Mouse (Mus musculus): ENCODE results near the gene Gm6685. TPM values are rescaled to one million over a fixed set of nuclear protein-coding genes. Genes with fewer than 3 reads are reported as not detected.
"Not testable (repeated sequence)": the region's sequence is repeated elsewhere in the genome, so short reads cannot be mapped to it uniquely, and the experiment has no call there.

Gm6685 gene
- 1 to 10 TPM; 6.5 to 7.8 TPM for total RNA-seq (2021)
- long read RNA-seq, experiment 1, result 0 reads
- long read RNA-seq, experiment 2, result 0 reads

DNA sequence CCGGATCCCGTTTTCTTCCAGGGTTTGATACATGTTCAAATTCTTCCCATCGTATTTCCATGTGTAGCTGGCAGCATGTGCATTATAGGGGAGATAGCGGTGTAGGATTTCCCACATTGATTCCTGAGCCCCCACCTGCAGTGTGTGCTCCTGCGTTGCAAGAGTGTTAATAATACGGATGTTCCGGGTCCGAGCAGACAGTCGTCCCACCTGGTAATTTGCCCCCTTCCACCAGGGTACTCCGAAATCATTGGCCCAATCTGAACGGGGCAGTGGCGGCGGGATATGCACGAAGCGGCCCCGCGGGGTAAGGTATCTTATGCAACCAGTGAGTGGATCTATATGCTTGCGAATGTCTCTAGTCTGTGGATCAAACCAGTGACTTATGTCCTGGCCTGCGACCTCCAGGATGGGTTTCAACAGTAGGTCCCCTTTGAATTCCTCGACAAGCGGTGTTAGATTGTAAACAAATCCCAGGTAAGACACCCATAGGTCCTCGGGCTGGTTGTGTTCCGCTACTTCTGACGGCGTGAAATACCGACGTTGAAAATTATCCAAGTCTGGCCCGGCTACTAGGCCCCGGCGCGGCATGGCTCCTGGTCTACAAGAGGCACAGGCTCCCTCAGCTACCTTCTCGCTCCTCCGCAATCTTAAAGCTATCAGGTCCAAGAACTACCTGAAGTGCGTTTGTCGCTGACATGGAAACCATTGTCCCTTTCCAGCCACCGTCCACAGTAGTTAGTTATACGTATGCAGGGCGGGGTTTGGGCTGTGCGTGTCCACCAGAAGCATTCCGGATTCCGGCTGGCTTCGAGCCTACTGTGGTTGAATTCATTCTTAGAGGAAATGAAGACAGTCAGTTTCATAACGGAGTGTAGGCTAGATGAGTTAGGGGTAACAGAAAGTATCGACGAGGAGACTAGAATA lies at the start of gene Gm6685:
TSS of gene Gm6685 (minus strand) at position 644 of the 927 bp plus-strand sequence.
- DNase-seq (ENCODE audit: low spot score in 2 of 2), result not testable (repeated sequence)

DNA sequence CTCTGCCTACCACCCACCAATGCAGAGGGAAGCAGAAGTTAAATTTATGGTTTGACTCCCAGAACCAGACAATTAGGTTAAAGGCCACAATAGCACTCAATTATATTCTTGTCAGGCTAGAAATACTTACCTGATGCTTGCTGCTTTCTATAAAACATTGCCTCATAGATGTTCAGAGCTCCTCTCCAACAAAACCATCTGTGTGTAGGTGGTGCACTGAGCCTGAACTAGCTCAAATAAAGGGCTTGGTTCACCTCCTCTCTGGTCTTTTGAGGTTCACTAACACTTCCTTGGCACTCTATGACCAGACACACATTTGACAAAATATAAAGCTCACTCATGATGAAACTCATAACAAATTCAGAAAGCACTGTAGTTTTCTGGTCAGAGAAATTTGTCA lies 36.2 kb upstream of the Gm6685 start:
- no peak for DNase-seq (ENCODE audit: low spot score in 2 of 2)

DNA sequence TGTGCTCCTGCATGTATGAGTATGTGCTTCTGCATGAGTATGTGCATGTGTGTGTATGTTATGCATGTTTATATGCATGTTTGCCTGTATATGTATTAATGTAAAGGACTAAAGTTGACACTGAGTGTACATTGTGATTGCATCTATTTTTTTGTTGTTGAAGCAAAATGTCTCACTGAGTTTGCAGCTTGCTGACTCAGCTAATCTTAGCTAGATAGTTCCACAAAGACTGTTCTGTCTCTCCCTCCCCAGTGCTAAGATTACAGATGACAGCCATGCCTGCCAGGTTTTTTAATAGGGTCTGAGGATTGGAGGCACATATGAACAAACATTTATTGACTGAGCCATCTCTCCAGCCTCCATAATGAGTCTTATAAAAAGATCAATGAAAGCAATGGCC lies 35.0 kb upstream of the Gm6685 start:
- no peak for DNase-seq (ENCODE audit: low spot score in 2 of 2)

DNA sequence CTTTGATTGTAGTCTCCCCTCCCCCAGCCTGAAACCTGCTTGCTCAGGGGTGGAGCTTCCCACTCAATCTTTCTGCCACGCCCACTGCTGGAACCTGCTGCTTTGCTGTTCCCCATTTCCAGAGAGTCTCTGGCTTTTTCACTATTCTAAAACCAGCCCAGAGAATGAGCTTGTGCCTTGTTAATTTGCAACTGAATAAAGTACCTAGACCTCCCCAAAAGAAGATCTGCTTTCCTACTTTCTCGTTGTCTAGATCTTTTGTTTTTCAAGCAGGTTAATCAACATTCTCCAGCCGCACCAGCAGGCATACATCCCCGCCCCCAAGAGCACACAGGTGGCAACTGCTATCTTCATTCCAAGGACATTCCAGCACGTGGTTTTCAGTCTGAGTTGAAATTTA lies 31.7 kb upstream of the Gm6685 start:
- DNase-seq (ENCODE audit: low spot score in 2 of 2), result not testable (repeated sequence)

DNA sequence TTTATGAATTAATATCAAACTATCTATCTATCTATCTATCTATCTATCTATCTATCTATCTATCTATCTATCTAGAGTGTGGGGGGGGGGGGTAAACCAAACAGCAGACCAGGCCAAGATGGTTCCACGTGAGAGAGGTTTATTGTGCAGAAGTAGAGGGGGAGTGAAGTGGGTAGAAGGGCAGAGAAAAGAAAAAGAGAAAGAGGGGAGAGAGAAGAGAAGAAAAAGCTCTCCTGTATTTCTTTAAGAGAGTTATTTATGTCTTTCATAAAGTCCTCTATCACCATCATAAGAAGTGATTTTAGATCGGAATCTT lies 26.2 kb upstream of the Gm6685 start:
- no peak for DNase-seq (ENCODE audit: low spot score in 2 of 2)

DNA sequence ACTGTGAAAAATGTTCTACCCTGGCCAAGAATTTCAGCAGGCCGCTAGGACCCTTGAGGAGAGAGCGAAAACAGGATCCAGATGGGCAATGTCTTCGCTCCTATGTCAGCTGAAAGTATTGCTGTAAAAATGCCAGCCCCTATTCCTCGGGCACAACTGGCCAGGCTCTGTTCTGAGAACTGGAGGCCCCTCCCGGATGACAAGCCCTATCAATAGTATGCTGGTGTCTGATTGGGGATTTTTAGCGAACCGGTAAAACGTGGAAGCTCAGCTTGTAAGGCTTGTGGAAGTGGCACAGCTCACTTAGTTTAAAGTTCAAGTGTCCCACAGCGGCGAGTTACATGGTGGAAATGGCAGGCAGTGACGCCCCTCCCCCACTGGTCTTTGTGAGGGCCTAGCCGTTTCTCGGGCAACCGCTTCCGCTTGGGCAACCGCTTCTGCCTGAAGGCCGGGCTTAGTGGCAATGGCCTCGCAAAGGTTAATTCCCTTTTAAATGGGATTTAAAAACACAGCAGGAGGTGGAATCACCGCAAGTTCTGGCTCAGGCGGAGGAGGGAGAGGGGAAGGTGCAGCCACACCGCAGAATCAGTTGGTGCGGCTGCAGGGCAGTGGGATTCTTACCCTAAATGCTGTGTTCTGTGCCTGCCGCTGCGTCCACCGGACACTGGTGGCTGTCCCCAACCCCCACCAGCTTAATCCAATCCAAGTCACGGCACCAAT lies 25.7 kb upstream of the Gm6685 start:
- DNase-seq (ENCODE audit: low spot score in 2 of 2), result peak; percentile 18 to 58

DNA sequence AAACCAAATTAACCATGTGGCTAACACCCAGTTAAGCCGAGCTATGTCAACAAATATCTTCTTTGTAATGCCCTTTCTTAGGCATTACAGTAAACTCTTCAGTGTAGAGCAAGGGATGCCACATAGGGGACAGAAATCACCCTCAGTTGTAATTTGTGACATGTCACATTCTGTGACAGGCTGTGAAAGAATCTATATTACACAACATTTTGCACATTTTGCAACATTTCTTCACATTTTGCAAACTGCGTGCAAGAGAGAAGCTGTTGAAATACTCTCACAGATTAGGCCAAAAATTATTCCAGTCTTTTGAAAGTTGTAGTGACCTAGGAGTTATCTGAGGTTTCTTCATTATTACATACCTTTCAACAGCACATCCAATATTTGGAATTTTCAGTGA lies 3.8 kb upstream of the Gm6685 start:
- DNase-seq (ENCODE audit: low spot score in 2 of 2), result no peak

DNA sequence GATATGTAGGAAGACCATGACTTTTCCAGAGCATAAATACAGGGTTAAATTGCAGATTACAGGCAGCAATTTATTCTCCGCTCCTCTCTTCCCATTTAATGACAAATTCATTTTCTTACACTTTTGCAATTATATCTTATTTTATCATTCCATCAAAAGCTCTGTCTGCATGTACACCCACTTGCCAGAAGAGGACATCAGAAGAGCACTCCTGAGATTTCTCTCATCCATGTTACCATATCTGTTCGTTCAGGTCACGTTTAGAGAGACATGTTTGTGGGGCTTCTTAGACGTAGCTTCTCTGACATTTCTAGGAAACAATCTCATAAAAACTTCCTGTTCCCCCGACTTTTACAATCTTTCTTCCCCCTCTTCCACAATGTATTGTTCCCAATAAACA lies 2.2 kb upstream of the Gm6685 start:
- DNase-seq (ENCODE audit: low spot score in 2 of 2), result no peak

DNA sequence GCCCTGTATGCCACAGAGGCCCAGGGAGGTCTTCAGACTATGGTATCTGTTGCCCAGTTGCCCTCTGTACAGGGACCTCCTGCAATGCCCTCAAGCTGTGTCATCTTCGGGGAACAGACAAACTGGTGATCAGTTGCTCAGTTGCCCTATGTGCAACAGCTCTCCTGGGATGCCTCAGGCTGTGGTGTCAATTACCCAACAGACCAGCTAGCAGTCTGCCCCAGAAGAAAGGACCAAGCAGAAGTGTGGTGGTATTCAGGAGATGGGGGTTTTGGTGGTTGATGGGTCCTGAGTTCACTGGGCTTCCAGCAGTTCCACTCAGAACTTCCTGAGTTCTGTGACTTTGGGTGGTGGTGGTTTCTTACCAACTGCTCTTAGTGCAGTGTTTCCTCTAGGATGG lies 11.8 kb downstream of the Gm6685 start:
- no peak for DNase-seq (ENCODE audit: low spot score in 2 of 2)

DNA sequence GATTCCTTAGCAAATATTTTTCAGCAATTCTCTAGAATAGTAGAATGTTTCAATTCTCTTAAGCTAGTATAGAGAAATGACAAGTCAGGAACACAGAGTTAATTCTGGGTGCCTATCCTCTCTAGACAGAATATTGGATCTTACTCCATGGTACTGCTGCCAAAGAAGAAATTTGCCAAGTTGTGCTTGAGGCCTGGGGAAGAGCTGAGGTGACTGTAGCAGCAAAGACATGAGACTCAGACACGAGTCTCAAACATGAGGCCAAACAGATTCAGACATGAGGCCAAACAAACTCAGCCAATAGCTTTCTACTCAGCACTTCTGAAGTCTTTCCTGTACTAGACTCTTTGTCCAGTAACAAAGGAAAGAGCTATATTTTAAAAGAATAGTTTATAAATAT lies 26.3 kb downstream of the Gm6685 start:
- DNase-seq (ENCODE audit: low spot score in 2 of 2), result no peak

DNA sequence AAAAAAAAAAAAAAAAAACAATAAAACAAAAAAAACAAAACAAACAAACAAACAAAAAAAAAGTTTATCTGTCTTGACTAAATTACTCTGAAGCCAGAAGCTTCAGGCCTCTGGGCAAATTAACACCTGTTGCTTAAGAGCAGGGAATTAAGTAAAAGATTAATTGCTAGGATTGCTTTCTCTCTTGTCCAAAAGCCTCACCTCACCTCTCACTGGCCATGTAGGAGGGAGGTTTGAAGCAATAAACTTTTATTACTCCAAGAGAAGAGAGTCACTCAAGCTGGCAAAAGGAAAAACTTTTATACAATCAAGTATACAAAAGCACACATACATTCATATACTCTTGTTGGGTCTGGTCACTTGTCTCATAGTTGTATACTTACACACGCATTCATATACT lies 31.9 kb downstream of the Gm6685 start:
- no peak for DNase-seq (ENCODE audit: low spot score in 2 of 2)

DNA sequence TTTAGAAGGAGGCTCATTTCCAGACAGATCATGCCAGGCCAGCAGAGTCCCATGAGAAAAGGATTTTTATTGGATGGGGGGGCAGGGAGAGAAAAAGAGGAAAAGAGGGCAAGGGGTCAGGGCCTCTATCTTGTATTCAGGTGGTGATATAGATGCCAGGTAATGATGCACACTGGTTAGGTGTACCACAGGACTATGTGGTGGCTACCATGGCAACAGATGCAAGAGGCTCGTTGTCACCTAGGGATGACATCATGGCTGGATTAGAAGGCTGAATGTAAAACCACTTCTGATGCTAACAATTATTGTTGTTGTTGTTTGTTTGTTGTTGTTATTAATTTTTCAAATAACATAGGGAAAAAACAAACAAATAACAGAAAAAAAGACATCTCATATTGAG lies 49.2 kb downstream of the Gm6685 start:
- no peak for DNase-seq (ENCODE audit: low spot score in 2 of 2)

Other genes with a start within 250 kb of the Gm6685 start
- gene Ccdc85a, start 244.5 kb upstream of the Gm6685 start, total RNA-seq (2021), result 1 to 10 TPM; 4.0 to 4.9 TPM